Mouse (Mus musculus) lung, adult 2 months (tissue): ENCODE measurements around the gene Lhx4.

Experiments used
- CTCF ChIP-seq: fragments of 200-500 bp; IDR thresholded peaks from 2 replicates; pipeline ENCODE4 v1.5.1; 2011; ENCODE audit warnings: mild to moderate bottlenecking, low read length, control low read depth; ENCODE audit not compliant: insufficient read depth
- POLR2A ChIP-seq: fragments of 200-500 bp; IDR thresholded peaks from 2 replicates; pipeline ENCODE4 v1.6.1; 2011; ENCODE audit warnings: low read depth, mild to moderate bottlenecking, control low read depth, low read length, borderline replicate concordance; ENCODE audit errors: extremely low read depth

DNA sequence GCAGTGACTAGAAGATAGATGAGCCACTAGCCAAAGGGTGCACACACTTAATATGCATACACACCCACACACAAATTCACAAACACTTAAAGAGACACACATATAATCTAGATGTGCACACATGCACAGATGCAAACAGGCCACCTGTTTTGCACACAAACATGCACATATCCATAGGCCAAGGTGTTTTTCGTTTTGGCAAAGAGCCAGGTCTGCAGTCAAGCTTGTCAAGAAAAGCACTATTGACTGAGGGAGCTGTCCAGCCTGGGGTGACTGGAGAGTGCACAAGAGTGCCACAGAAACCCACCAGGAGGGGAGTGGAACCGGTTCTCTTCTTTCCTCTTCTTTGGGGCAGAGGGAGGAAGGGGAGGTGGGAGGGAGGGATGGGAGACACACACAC, 20.3 kb downstream of the Lhx4 start:
- no peak for TF ChIP-seq CTCF
- no peak for TF ChIP-seq POLR2A
